Mouse (Mus musculus) forebrain, embryonic 16.5 days (tissue): ENCODE data around the gene Hoxd8. TPM values are rescaled to one million over a fixed set of nuclear protein-coding genes. Genes with fewer than 3 reads are reported as not detected.

Source experiments
- ATAC-seq: fragments of 200-750 bp; cut with Nextera tagmentation; 2 replicates; pipeline ENCODE4 v1.8.0; 2017; ENCODE audit warnings: mild to moderate bottlenecking, moderate library complexity
- H3K27ac ChIP-seq: fragments of 300-500 bp; sonication (generic); 2 replicates; pipeline ENCODE4 v1.5.1; 2014; ENCODE audit warnings: low read length, control low read depth
- H3K27me3 ChIP-seq: fragments of 300-500 bp; sonication (generic); replicated peaks from 2 replicates; pipeline ENCODE4 v1.6.1; 2014; ENCODE audit warnings: low read length; ENCODE audit not compliant: control insufficient read depth, insufficient read depth
- H3K36me3 ChIP-seq: fragments of 300-500 bp; sonication (generic); 2 replicates; pipeline ENCODE4 v1.6.1; 2014; ENCODE audit not compliant: control insufficient read depth, insufficient read depth
- H3K4me1 ChIP-seq: fragments of 300-500 bp; sonication (generic); replicated peaks from 2 replicates; pipeline ENCODE4 v1.6.1; 2014; ENCODE audit warnings: low read length; ENCODE audit not compliant: control insufficient read depth, insufficient read depth
- H3K4me2 ChIP-seq: fragments of 300-500 bp; sonication (generic); 2 replicates; pipeline ENCODE4 v1.6.1; 2014; ENCODE audit warnings: mild to moderate bottlenecking, low read length, control low read depth
- H3K4me3 ChIP-seq: fragments of 300-500 bp; sonication (generic); replicated peaks from 2 replicates; pipeline ENCODE4 v1.5.1; 2014; ENCODE audit warnings: mild to moderate bottlenecking, low read length, control low read depth
- H3K9ac ChIP-seq: fragments of 300-500 bp; sonication (generic); replicated peaks from 2 replicates; pipeline ENCODE4 v1.6.1; 2014; ENCODE audit warnings: low read depth, low read length, control low read depth
- H3K9me3 ChIP-seq: fragments of 300-500 bp; sonication (generic); 2 replicates; pipeline ENCODE4 v1.6.1; 2016; ENCODE audit warnings: low read length; ENCODE audit not compliant: control insufficient read depth
- WGBS: fragments of 180-500 bp; shearing (Covaris S2); extraction: QIAGEN DNeasy Blood & Tissue Kit; methylation state at CpG from one replicate; pipeline ENCODE4 v1.1.7; 2014; 5-methylcytosine and 5-hydroxymethylcytosine counted together
- microRNA counts: library from miRNA; unstranded; fragments of <30 nt; microRNA quantifications from one replicate; lab custom pipeline; 2016
- microRNA-seq: library from miRNA; unstranded; fragments of <30 nt; microRNA quantifications from one replicate; pipeline ENCODE4, GENCODE M21; 2017
- polyA plus RNA-seq: library from polyadenylated mRNA; unstranded; fragments of >200 nt; fragmentation: Nextera tagmentation; extraction: Ambion mirVana; gene quantifications from 2 replicates; pipeline ENCODE4 v1.2.1, GENCODE M21; 2015

The Hoxd8 gene
- polyA plus RNA-seq, 1 experiment from 2014 or later: not detected

DNA sequence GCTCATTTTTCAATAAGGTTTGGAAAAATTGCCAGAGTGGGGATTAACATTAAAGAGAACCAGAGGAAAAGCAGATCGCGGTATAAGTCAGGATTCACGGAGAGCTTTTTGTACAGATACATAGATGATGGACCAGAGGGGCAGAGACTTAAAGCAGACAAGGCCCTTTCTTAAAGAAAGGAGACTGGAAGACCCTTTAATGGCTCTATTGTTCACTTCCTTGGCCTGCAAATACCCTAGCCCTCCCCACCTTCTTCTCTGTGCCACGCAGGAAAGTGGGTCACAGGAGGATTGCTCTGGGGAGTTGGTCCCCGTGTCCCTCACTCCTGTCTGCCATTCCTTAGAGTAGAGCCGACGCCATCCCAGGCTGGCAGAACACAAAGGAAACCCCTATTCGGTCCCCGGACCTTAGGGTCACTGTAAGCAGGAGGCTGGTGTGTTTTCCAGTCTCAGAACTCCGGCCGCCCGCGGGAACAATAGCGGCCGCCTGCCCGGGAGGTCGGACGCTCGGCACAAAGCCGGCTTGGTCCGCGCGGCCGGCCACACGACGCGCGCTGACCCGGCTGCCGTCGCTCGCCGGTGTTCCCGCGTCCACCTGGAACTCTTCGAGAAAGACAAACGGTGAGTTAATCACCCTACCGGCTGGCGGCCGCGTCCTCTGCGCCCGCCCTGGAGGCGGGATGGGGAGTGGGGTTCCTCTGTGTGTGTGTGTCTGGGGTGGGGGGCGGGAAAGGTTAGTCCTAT is 48.2 kb downstream of the Hoxd8 start:
- ATAC-seq: no peak
- Histone ChIP-seq H3K4me3 (no peak overlapping the region), H3K9me3 (0 out of 2 replicates have a peak, but pooled peaks cover 3% of the 10 kb centered on the region), H3K4me2 (no peak overlapping the region), H3K27ac (no peak overlapping the region), H3K9ac (no peak overlapping the region), H3K36me3 (no peaks in the 10 kb centered on the region), H3K4me1 (peaks cover 9% of the 10 kb centered on the region; the same call in 1 of the 2 replicates), H3K27me3 (peaks cover 76% of the 10 kb centered on the region)
- under 1% methylated on average over 45 of the region's 45 CpGs for WGBS

DNA sequence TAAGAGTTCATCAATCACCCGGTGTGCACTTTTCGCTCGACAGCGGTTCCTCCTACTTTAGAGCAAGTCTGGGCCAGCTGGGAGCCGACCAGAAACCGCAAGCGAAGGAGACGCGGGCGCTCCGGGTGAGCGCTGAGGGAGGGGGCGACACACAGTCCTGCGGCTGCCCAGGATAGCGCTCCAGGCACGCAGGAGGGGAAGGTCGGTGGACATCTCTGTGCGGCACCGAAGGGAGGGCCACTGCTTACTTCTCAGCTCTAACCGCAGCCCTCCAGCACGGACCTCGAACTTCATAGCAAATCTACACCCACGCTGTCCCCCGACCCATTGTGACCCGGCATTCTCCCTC is 48.7 kb downstream of the Hoxd8 start:
- Histone ChIP-seq H3K9ac (no peak overlapping the region), H3K27me3 (peaks cover 80% of the 10 kb centered on the region), H3K9me3 (0 out of 2 replicates have a peak, but pooled peaks cover 3% of the 10 kb centered on the region), H3K4me3 (no peak overlapping the region), H3K36me3 (no peaks in the 10 kb centered on the region), H3K27ac (no peak overlapping the region), H3K4me1 (peaks cover 9% of the 10 kb centered on the region; the same call in 1 of the 2 replicates), H3K4me2 (no peak overlapping the region)
- WGBS: 1% methylated on average over 24 of the region's 25 CpGs
- ATAC-seq: no peak

DNA sequence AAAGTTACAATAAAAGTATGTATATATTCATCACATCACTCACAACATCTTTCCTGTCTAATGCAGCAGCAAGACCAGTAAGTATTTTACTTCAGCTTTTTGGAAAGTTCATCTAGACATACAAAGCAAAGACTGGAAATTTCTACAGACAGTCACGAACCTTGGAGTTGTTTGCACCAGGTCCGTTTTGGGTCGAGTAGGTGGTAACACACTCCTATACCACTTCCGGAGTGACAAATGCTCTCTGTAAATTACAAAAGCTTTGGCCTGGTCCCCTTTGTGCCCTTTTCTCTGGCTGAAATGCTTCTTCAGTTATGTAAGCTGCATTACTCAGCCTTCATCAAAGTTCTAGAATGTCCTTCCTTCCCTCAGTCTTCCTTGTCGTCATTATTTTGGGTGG is 49.3 kb downstream of the Hoxd8 start:
- WGBS: 11% methylated on average over 5 of the region's 5 CpGs
- Histone ChIP-seq H3K36me3 (no peaks in the 10 kb centered on the region), H3K4me3 (no peak overlapping the region), H3K9me3 (0 out of 2 replicates have a peak, but pooled peaks cover 3% of the 10 kb centered on the region), H3K27me3 (peaks cover 83% of the 10 kb centered on the region), H3K4me1 (peaks cover 9% of the 10 kb centered on the region; the same call in 1 of the 2 replicates), H3K4me2 (no peak overlapping the region), H3K27ac (no peak overlapping the region), H3K9ac (no peak overlapping the region)
- ATAC-seq: no peak

MicroRNA genes within 50 kb of the gene (microRNA counts, 519-probe panel; counts per million panel counts)
- not detected for microRNA mmu-miR-10b (lab: Ali Mortazavi, UCI)

Small RNA genes within 50 kb of the gene (microRNA-seq; reads per million reads assigned to microRNA genes)
- not detected for gene Gm44463
- 285 reads per million, percentile 67 among the genes with 10 or more reads in this experiment for gene Mir10b

Other genes starting within 250 kb of the Hoxd8 start
- 50.1 and 53.4 TPM in 2 replicates for gene Lnpk, start 125.2 kb upstream of the Hoxd8 start, polyA plus RNA-seq
- gene Evx2, start 45.1 kb upstream of the Hoxd8 start, polyA plus RNA-seq: 0.07 TPM in 1 of 2 replicates, not detected in the other
- gene Hoxd13, start 36.3 kb upstream of the Hoxd8 start, polyA plus RNA-seq: 0.10 TPM in 1 of 2 replicates, not detected in the other
- gene Hoxd12, start 29.6 kb upstream of the Hoxd8 start, polyA plus RNA-seq: not detected in 2 replicates
- gene Hoxd11, start 25.1 kb upstream of the Hoxd8 start, polyA plus RNA-seq: not detected in 2 replicates
- gene Hoxd10, start 12.7 kb upstream of the Hoxd8 start, polyA plus RNA-seq: not detected in 2 replicates
- not detected in 2 replicates for gene Hoxd9, start 6.9 kb upstream of the Hoxd8 start, polyA plus RNA-seq
- gene Hoxd3, start 7.3 kb downstream of the Hoxd8 start, polyA plus RNA-seq: not detected in 2 replicates
- not detected in 2 replicates for gene Hoxd4, start 7.3 kb downstream of the Hoxd8 start, polyA plus RNA-seq
- gene Gm28230, start 22.1 kb downstream of the Hoxd8 start, polyA plus RNA-seq: not detected in 2 replicates
- not detected in 2 replicates for gene Hoxd1, start 58.4 kb downstream of the Hoxd8 start, polyA plus RNA-seq
- 125 and 135 TPM in 2 replicates for gene Mtx2, start 121.2 kb downstream of the Hoxd8 start, polyA plus RNA-seq